Mouse (Mus musculus) heart, adult 2 months (tissue): ENCODE measurements around the gene Enah. TPM values are rescaled to one million over a fixed set of nuclear protein-coding genes. Genes with fewer than 3 reads are reported as not detected.

Experiments used
- DNase-seq, 2 experiments: peaks; one replicate each; pipeline ENCODE4 v3.0.0; 2021
- H3K27ac ChIP-seq: fragments of 200-600 bp; 2 replicates; pipeline ENCODE4 v1.8.1; 2022
- H3K27me3 ChIP-seq: fragments of 200-500 bp; 2 replicates; pipeline ENCODE4 v1.6.1; 2012; ENCODE audit warnings: mild to moderate bottlenecking, low read length, inconsistent platforms, mixed read lengths; ENCODE audit not compliant: control insufficient read depth, insufficient read depth
- H3K36me3 ChIP-seq: fragments of 200-500 bp; 2 replicates; pipeline ENCODE4 v1.6.1; 2012; ENCODE audit warnings: low read length, inconsistent platforms; ENCODE audit not compliant: control insufficient read depth, insufficient read depth
- H3K4me1 ChIP-seq: fragments of 200-500 bp; 2 replicates; pipeline ENCODE4 v1.6.1; 2011; ENCODE audit warnings: low read length; ENCODE audit not compliant: control insufficient read depth, insufficient read depth
- H3K4me3 ChIP-seq: fragments of 200-600 bp; 2 replicates; pipeline ENCODE4 v1.8.1; 2022
- H3K79me2 ChIP-seq: fragments of 200-500 bp; replicated peaks from 2 replicates; pipeline ENCODE4 v1.6.1; 2012; ENCODE audit warnings: mild to moderate bottlenecking, inconsistent platforms, low read length, moderate library complexity, mixed read lengths; ENCODE audit not compliant: control insufficient read depth, insufficient read depth
- H3K9ac ChIP-seq: fragments of 200-500 bp; 2 replicates; pipeline ENCODE4 v1.6.1; 2012; ENCODE audit warnings: low read depth, mild to moderate bottlenecking, control low read depth, inconsistent platforms, low read length, mixed read lengths
- CTCF ChIP-seq: fragments of 200-600 bp; IDR thresholded peaks from 2 replicates; pipeline ENCODE4 v1.8.1; 2022; ENCODE audit warnings: antibody characterized with exemption, mild to moderate bottlenecking, moderate library complexity
- EP300 ChIP-seq: fragments of 200-500 bp; IDR thresholded peaks from 2 replicates; pipeline ENCODE4 v1.6.1; 2011; ENCODE audit warnings: low read depth, low read length, control low read depth; ENCODE audit not compliant: insufficient read depth
- POLR2A ChIP-seq: fragments of 200-500 bp; IDR thresholded peaks from 2 replicates; pipeline ENCODE4 v1.6.1; 2011; ENCODE audit warnings: mild to moderate bottlenecking, low read depth, low read length, control low read depth; ENCODE audit not compliant: insufficient read depth
- WGBS: fragments of 180-500 bp; shearing (Covaris S2); methylation state at CpG from one replicate; pipeline ENCODE4 v1.1.7; 2018; 5-methylcytosine and 5-hydroxymethylcytosine counted together
- intact Hi-C: fragments of 180-260 bp; cut with DNase I; formaldehyde crosslinking; loops from one replicate; pipeline ENCODE4 v1.15.1; 2025
- polyA plus RNA-seq: library from polyadenylated mRNA; depleted of rRNA; stranded (reverse); fragments of >200 nt; gene quantifications from 2 replicates; pipeline ENCODE4 v1.2.3, GENCODE M21; 2012
- total RNA-seq, 2 experiments: library from RNA; stranded (reverse); gene quantifications; 2 replicates each; pipeline ENCODE4 v1.2.3; 2021

Gene Enah
- total and polyA plus RNA-seq, 3 experiments: 28.3 to 124 (median 101) TPM

GRCm38 (mm10) chr1:181965277-181965676 lies 54.5 kb downstream of the Enah start:
- no peak overlapping the region for H3K4me3 ChIP-seq
- TF ChIP-seq EP300: no peak
- TF ChIP-seq POLR2A: no peak
- no peak for TF ChIP-seq CTCF
- H3K79me2 ChIP-seq: no peaks in the 10 kb centered on the region; the same call in 1 of the 2 replicates
- 88% methylated on average over 1 of the region's 1 CpGs for WGBS
- DNase-seq: no peak
- H3K27me3 ChIP-seq: no peaks in the 10 kb centered on the region
- intact Hi-C loops: no loop called here
- peaks cover 7% of the 10 kb centered on the region for H3K36me3 ChIP-seq
- H3K4me1 ChIP-seq: peaks cover 9% of the 10 kb centered on the region
- no peak overlapping the region for H3K9ac ChIP-seq
- H3K27ac ChIP-seq: no peak overlapping the region

DNA sequence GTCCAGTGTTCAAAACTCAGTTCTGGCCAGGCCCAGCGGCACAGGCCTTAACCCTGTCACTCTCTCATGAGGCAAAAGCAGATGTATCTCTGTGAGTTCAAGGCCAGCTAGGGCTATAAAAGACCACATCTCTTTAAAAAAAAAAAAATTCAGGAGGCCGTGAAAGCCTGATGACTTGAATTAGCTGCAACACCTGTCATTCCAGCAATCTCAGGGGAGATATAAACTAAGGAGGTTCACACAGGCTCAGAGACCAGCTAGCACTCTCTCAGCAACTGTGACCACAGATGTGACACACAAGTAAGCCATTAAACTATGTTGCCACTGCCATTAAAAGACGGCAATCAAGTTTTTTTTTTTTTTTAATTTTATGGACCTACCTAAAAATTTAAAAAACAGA lies 56.0 kb downstream of the Enah start:
- Histone ChIP-seq H3K4me3 (no peak overlapping the region), H3K27me3 (no peaks in the 10 kb centered on the region), H3K79me2 (no peaks in the 10 kb centered on the region; the same call in 1 of the 2 replicates), H3K36me3 (peaks cover 7% of the 10 kb centered on the region), H3K27ac (no peak overlapping the region), H3K9ac (no peak overlapping the region), H3K4me1 (peaks cover 7% of the 10 kb centered on the region)
- intact Hi-C loops: no loop called here
- no peak for DNase-seq
- TF ChIP-seq EP300 (no peak), POLR2A (no peak), CTCF (no peak)
- 77% methylated on average over 3 of the region's 3 CpGs for WGBS

- Histone ChIP-seq H3K9ac (no peak overlapping the region), H3K79me2 (no peaks in the 10 kb centered on the region; the same call in 1 of the 2 replicates), H3K4me3 (no peak overlapping the region), H3K27me3 (no peaks in the 10 kb centered on the region), H3K36me3 (peaks cover 7% of the 10 kb centered on the region), H3K27ac (no peak overlapping the region), H3K4me1 (peaks cover 6% of the 10 kb centered on the region)
- TF ChIP-seq POLR2A: no peak
- TF ChIP-seq CTCF: no peak
- no peak for TF ChIP-seq EP300
- intact Hi-C loops: no loop called here
- DNase-seq: no peak
- WGBS: 91% methylated on average over 4 of the region's 4 CpGs
Observed at GRCm38 (mm10) chr1:181963351-181963750, 56.4 kb downstream of the Enah start.

- TF ChIP-seq POLR2A: no peak
- TF ChIP-seq CTCF: no peak
- no peak for TF ChIP-seq EP300
- 87% methylated on average over 3 of the region's 3 CpGs for WGBS
- H3K36me3 ChIP-seq: no peaks in the 10 kb centered on the region
- H3K27me3 ChIP-seq: no peaks in the 10 kb centered on the region
- no peak overlapping the region for H3K27ac ChIP-seq
- intact Hi-C loops: no loop called here
- H3K4me1 ChIP-seq: no peaks in the 10 kb centered on the region
- H3K9ac ChIP-seq: no peak overlapping the region
- H3K79me2 ChIP-seq: no peaks in the 10 kb centered on the region; the same call in 1 of the 2 replicates
- no peak overlapping the region for H3K4me3 ChIP-seq
- no peak for DNase-seq
Observed at GRCm38 (mm10) chr1:181960383-181960782, 59.4 kb downstream of the Enah start.

DNA sequence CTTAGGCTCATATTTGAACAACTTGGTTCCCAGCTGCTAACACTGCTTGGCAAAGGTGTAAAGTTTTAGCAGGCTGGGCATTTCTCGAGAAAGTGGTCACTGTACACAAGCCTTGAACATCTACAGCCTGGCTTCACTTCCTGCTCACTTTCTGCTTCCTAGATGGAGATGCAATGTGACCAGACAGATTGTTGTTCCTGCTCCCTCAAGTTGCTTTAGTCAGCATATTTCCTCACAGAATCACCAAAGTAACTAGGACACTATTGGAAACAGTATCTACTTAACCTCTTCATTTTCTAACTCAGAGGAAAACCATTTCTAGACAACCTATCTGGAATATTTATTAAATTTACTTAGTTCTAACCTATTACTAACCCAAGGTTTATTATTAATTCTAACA lies 61.4 kb downstream of the Enah start:
- intact Hi-C loops: no loop called here
- H3K36me3 ChIP-seq: no peaks in the 10 kb centered on the region
- no peak overlapping the region for H3K27ac ChIP-seq
- H3K27me3 ChIP-seq: no peaks in the 10 kb centered on the region
- H3K79me2 ChIP-seq: no peaks in the 10 kb centered on the region; the same call in 1 of the 2 replicates
- H3K4me1 ChIP-seq: no peaks in the 10 kb centered on the region
- TF ChIP-seq EP300: no peak
- TF ChIP-seq CTCF: no peak
- no peak for TF ChIP-seq POLR2A
- H3K9ac ChIP-seq: no peak overlapping the region
- no peak for DNase-seq
- WGBS: 81% methylated on average over 1 of the region's 1 CpGs
- no peak overlapping the region for H3K4me3 ChIP-seq

DNA sequence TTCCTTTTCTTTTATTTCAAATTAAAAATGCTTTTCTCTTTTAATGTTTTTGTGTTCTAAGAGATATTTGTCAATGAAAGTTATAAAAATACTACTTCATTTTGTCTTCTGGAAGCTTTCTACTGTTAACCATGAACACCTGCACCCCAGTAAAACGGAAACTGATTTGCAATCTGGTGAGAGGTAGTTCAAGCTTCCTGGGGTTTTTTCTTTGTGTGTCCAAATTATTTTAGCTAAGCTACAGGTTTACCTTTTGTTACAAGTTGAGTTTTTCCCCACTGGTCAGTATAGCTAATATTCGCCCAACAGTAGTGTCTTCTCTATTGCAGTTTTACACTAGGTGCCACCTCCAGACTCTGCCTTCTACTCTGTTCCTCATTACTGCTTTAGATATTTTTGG lies 62.1 kb downstream of the Enah start:
- Histone ChIP-seq H3K79me2 (no peaks in the 10 kb centered on the region), H3K27ac (no peak overlapping the region), H3K4me1 (no peaks in the 10 kb centered on the region), H3K36me3 (no peaks in the 10 kb centered on the region), H3K27me3 (no peaks in the 10 kb centered on the region), H3K4me3 (no peak overlapping the region), H3K9ac (no peak overlapping the region)
- intact Hi-C loops: no loop called here
- no peak for DNase-seq
- TF ChIP-seq EP300: no peak
- WGBS: 100% methylated on average over 2 of the region's 2 CpGs

DNA sequence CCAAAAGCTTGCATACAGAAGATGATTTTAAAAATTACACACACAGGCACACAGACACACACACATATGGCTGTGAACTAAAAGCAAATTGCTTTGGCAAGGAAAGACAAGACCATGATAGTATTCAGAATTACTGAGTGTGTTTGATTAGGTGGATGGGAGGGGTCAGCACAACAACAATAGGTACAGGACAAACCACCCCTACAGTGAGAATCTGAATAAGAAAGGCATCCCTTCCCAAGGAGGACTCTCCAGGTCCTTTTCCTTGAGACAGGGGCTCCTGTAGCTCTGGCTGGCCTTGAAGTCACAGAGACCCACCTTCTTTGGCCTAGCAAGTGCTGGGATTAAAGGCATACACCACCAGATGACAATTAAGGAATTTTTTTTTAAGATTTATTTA lies 66.2 kb downstream of the Enah start:
- no peak overlapping the region for H3K27ac ChIP-seq
- H3K4me1 ChIP-seq: peaks cover 2% of the 10 kb centered on the region; the same call in 1 of the 2 replicates
- TF ChIP-seq EP300 (no peak), POLR2A (no peak), CTCF (no peak)
- H3K36me3 ChIP-seq: no peaks in the 10 kb centered on the region
- no peaks in the 10 kb centered on the region for H3K27me3 ChIP-seq
- no peak overlapping the region for H3K9ac ChIP-seq
- DNase-seq: no peak
- intact Hi-C loops: no loop called here
- no peak overlapping the region for H3K4me3 ChIP-seq
- no peaks in the 10 kb centered on the region for H3K79me2 ChIP-seq
